Mouse (Mus musculus) G1E (cell line): Measurements from ENCODE around the gene Znrf1.

Experiments
- CTCF ChIP-seq: IDR thresholded peaks from 2 replicates; pipeline ENCODE4 v1.5.1; 2012; ENCODE audit warnings: low read depth, low read length, inconsistent platforms, mixed read lengths
- GATA1 ChIP-seq: IDR thresholded peaks from 2 replicates; pipeline ENCODE4 v1.6.1; 2012; ENCODE audit warnings: borderline replicate concordance, low read length, inconsistent platforms, mixed read lengths
- GATA2 ChIP-seq: IDR thresholded peaks from 2 replicates; pipeline ENCODE4 v1.6.1; 2012; ENCODE audit warnings: low read depth, low read length, inconsistent platforms, borderline replicate concordance
- POLR2AphosphoS5 ChIP-seq: IDR thresholded peaks from 2 replicates; pipeline ENCODE4 v1.6.1; 2012; ENCODE audit warnings: low read depth, low read length, inconsistent platforms; ENCODE audit not compliant: insufficient replicate concordance
- TAL1 ChIP-seq: conservative IDR thresholded peaks from 2 replicates; pipeline ENCODE4 v1.6.1; 2012; ENCODE audit warnings: low read depth, low read length, inconsistent platforms, mixed read lengths

GRCm38 (mm10) chr8:111501724-111502464 lies 34.0 kb upstream of the Znrf1 start:
- no peak for TF ChIP-seq CTCF
- no peak for TF ChIP-seq TAL1
- no peak for TF ChIP-seq POLR2AphosphoS5
- no peak for TF ChIP-seq GATA1
- no peak for TF ChIP-seq GATA2
